Mouse (Mus musculus) heart, embryonic 15.5 days (tissue): Measurements from ENCODE around the gene Focad. TPM values are rescaled to one million over a fixed set of nuclear protein-coding genes. Genes with fewer than 3 reads are reported as not detected.

Source experiments
- ATAC-seq: fragments of 200-750 bp; cut with Nextera tagmentation; replicated peaks from 2 replicates; pipeline ENCODE4 v1.8.0; 2017; ENCODE audit warnings: low read depth, moderate TSS enrichment; ENCODE audit not compliant: insufficient number of reproducible peaks, insufficient read depth, low FRiP score
- H3K27ac ChIP-seq: fragments of 300-500 bp; sonication (generic); 2 replicates; pipeline ENCODE4 v1.5.1; 2015; ENCODE audit warnings: mild to moderate bottlenecking, inconsistent platforms
- H3K27me3 ChIP-seq: fragments of 300-500 bp; sonication (generic); 2 replicates; pipeline ENCODE4 v1.6.1; 2015; ENCODE audit warnings: inconsistent platforms
- H3K36me3 ChIP-seq: fragments of 300-500 bp; sonication (generic); 2 replicates; pipeline ENCODE4 v1.6.1; 2015; ENCODE audit warnings: mild to moderate bottlenecking, inconsistent platforms
- H3K4me1 ChIP-seq: fragments of 300-500 bp; sonication (generic); replicated peaks from 2 replicates; pipeline ENCODE4 v1.6.1; 2015; ENCODE audit warnings: inconsistent platforms
- H3K4me2 ChIP-seq: fragments of 300-500 bp; sonication (generic); 2 replicates; pipeline ENCODE4 v1.6.1; 2015; ENCODE audit warnings: inconsistent platforms, mild to moderate bottlenecking, moderate library complexity
- H3K4me3 ChIP-seq: fragments of 300-500 bp; sonication (generic); 2 replicates; pipeline ENCODE4 v1.5.1; 2015; ENCODE audit warnings: mild to moderate bottlenecking, inconsistent platforms
- H3K9ac ChIP-seq: fragments of 300-500 bp; sonication (generic); 2 replicates; pipeline ENCODE4 v1.6.1; 2015; ENCODE audit warnings: mild to moderate bottlenecking, inconsistent platforms
- H3K9me3 ChIP-seq: fragments of 300-500 bp; sonication (generic); replicated peaks from 2 replicates; pipeline ENCODE4 v1.6.1; 2016; ENCODE audit warnings: inconsistent platforms
- WGBS: fragments of 180-500 bp; shearing (Covaris S2); methylation state at CpG from one replicate; pipeline ENCODE4 v1.1.7; 2015; ENCODE audit warnings: mixed read lengths; 5-methylcytosine and 5-hydroxymethylcytosine counted together
- polyA plus RNA-seq: library from polyadenylated mRNA; unstranded; fragments of >200 nt; fragmentation: Nextera tagmentation; extraction: Ambion mirVana; gene quantifications from 2 replicates; pipeline ENCODE4 v1.2.1, GENCODE M21; 2015

Gene Focad
- polyA plus RNA-seq = 6.9 and 9.8 TPM in 2 replicates

DNA sequence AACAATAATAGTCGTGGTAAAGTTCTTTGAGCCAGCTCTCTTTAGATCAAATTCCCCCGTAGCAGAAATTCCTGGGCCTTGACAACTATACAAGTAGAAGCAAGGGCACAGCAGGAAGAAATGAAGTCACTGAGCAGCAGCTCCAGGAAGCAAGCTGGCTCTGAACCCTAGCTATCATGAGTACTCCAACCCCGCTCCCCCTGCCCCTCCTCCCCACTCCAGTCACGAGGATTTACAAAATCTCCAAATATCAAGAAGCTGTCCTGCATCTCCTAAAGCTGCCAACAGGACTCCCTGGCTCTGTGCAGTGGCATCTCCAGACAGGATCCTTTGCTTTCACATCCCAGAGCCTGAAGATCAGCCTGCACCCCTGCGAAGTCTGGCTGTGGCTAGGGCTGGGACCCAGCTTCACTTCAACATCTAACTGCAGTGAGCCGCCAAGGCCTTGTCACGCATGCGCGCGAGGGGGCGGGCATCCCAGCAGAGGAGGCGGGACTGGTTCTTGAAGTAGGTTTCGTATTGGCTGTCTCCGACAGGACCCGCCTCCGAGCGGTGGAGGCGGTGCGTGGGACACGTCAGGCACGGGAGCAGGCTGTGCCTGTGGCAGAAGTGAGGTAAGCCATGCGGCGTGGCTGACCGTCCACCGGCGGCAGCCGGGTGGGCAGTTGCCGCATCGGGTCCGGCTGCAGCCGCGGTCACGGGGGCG lies at the start of gene Focad:
Focad (plus strand) TSS at position 568 of the 706 bp plus-strand sequence.
- H3K4me1 ChIP-seq = peaks cover 9% of the 10 kb centered on the region; the same call in 1 of the 2 replicates
- H3K4me3 ChIP-seq = peak within 1 kb of the TSS; percentile 75
- under 1% methylated on average over 34 of the region's 34 CpGs for WGBS
- no peaks in the 10 kb centered on the region for H3K36me3 ChIP-seq
- peak within 1 kb of the TSS; percentile 84 for H3K27ac ChIP-seq
- peak; percentile 100 for ATAC-seq
- H3K9ac ChIP-seq = peak within 1 kb of the TSS; percentile 65
- H3K4me2 ChIP-seq = peak within 1 kb of the TSS; percentile 85
- no peaks in the 10 kb centered on the region for H3K27me3 ChIP-seq
- H3K9me3 ChIP-seq = no peaks in the 10 kb centered on the region

DNA sequence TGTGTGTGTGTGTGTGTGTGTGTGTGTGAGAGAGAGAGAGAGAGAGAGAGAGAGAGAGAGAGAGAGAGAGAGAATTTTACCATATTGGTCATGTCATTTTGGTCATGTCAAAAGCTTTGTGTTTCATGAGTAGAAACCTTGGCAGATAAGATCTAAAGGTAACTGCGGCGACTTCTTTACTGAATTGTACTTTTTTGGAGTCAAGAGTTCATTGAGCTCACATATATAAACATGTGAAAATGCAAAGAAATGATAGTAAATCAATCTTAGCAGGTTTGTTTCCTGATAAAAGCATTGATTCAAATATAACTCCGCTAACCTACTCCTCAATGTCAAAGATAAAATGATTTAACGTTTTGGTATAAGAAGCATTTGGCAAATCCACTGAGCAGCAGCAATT lies 49.3 kb upstream of the Focad start:
- H3K4me3 ChIP-seq = no peak overlapping the region
- H3K9ac ChIP-seq = no peak overlapping the region
- H3K36me3 ChIP-seq = no peaks in the 10 kb centered on the region
- ATAC-seq = no peak
- no peaks in the 10 kb centered on the region for H3K9me3 ChIP-seq
- H3K27me3 ChIP-seq = no peaks in the 10 kb centered on the region
- no peaks in the 10 kb centered on the region for H3K4me1 ChIP-seq
- 79% methylated on average over 4 of the region's 4 CpGs for WGBS
- H3K27ac ChIP-seq = no peak overlapping the region
- no peak overlapping the region for H3K4me2 ChIP-seq

DNA sequence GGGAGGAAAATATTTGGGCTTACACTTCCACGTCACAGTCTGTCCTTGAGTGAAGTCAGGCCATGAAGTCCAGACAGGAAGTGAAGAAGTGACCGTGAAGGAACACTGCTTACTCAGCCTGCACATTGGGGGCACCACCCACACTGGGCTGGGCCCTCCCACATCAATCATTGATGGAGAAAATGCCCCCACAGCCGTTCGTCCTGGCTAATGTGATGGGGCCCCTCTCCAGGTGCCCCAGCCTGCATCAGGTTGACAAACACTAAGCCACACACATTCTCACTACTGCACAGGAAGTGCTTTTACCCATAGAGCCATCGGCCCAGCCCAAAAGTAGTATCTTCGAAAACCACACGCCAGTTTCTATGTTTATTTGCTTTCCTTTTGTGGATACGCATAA lies 48.1 kb upstream of the Focad start:
- H3K9ac ChIP-seq = no peak overlapping the region
- no peak overlapping the region for H3K4me3 ChIP-seq
- no peaks in the 10 kb centered on the region for H3K4me1 ChIP-seq
- H3K27ac ChIP-seq = no peak overlapping the region
- no peak for ATAC-seq
- H3K36me3 ChIP-seq = no peaks in the 10 kb centered on the region
- WGBS = 66% methylated on average over 8 of the region's 8 CpGs
- H3K27me3 ChIP-seq = no peaks in the 10 kb centered on the region
- no peaks in the 10 kb centered on the region for H3K9me3 ChIP-seq
- H3K4me2 ChIP-seq = no peak overlapping the region

DNA sequence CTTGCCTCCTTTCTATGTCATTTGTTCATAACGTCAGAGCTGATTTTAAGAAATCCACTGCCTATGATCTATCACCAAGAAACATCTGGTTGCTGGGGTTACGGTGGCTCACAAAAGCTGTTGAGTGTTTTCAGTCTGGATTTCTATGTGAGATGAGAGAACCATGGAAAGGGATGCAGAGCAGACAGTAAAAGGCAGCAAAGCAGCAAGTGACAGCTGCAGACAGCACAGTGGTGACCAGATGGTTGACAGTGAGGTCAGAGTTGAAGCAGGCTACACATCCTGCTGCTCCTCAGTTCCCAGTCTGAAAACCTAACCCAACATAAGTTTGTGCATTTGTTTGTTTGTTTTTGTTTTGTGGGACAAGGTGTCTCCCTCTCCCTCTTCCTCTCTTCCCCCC lies 19.0 kb upstream of the Focad start:
- Histone ChIP-seq H3K4me1 (no peaks in the 10 kb centered on the region), H3K36me3 (no peaks in the 10 kb centered on the region), H3K9ac (no peak overlapping the region), H3K4me3 (no peak overlapping the region), H3K27ac (no peak overlapping the region), H3K27me3 (no peaks in the 10 kb centered on the region), H3K9me3 (no peaks in the 10 kb centered on the region), H3K4me2 (no peak overlapping the region)
- ATAC-seq = no peak
- WGBS = 66% methylated on average over 2 of the region's 2 CpGs

DNA sequence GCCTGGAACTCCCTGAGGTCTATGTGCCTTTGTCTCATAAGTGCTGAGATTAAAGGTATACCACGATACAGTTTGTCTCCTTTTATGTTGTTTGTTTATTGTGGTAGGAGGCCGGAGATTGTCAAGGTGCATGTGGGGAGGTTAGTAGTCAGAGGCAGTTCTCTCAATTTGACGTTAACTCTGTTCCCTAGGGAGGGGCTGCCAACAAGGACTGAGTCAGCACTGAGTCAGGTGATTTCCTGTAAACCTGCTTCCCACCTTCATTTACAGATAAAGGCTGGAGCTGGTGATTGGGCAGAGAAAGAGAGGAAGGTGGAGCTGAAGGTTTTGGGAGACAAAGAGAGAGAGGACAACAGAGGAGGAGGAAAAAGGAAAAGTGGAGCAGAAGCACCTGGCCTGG lies 15.4 kb upstream of the Focad start:
- no peak overlapping the region for H3K9ac ChIP-seq
- H3K27me3 ChIP-seq = no peaks in the 10 kb centered on the region
- H3K36me3 ChIP-seq = no peaks in the 10 kb centered on the region
- H3K27ac ChIP-seq = no peak overlapping the region
- no peaks in the 10 kb centered on the region for H3K4me1 ChIP-seq
- H3K4me2 ChIP-seq = no peak overlapping the region
- H3K4me3 ChIP-seq = no peak overlapping the region
- no peak for ATAC-seq
- H3K9me3 ChIP-seq = no peaks in the 10 kb centered on the region
- WGBS = 66% methylated on average over 3 of the region's 3 CpGs

DNA sequence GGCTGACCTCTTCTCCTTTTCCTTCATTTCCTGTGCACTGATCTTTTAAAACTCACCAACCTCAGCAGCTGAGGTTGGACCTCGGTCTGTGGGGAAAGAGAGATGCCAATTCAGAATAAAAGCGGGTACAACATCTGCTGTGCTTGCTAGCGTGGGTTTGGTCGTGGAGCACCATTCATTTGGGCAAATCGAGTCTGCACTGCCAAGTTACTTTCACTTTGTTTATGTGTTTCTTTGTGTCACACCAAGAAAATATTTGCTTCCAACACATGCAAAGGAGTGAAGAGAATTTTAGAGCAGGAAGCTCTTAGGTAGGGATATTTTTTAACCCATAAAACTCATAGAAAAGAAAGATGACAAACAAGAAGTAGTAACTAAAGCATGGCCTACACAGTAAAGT lies 13.0 kb upstream of the Focad start:
- Histone ChIP-seq H3K36me3 (no peaks in the 10 kb centered on the region), H3K9ac (no peak overlapping the region), H3K4me2 (no peak overlapping the region), H3K27me3 (no peaks in the 10 kb centered on the region), H3K4me1 (no peaks in the 10 kb centered on the region), H3K4me3 (no peak overlapping the region), H3K9me3 (no peaks in the 10 kb centered on the region), H3K27ac (no peak overlapping the region)
- ATAC-seq = no peak
- WGBS = 78% methylated on average over 5 of the region's 5 CpGs

DNA sequence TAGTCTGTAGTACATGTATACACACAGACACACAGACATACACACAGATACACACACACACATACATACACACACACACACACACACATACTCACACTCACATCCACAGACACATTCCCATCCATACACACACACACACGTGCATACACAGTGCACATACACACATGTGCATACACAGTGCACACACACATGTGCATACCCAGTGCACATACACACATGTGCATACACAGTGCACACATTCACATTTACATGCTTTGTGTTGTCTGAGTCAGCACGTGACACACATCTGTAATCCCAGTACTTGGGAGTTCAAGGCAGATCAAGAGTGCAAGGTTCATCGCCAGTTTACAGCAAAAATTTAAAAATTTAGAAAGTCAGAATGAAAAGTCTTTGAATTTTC lies 12.5 kb upstream of the Focad start:
- H3K9me3 ChIP-seq = no peaks in the 10 kb centered on the region
- no peak overlapping the region for H3K9ac ChIP-seq
- H3K36me3 ChIP-seq = no peaks in the 10 kb centered on the region
- no peak for ATAC-seq
- 89% methylated on average over 3 of the region's 3 CpGs for WGBS
- H3K4me1 ChIP-seq = no peaks in the 10 kb centered on the region
- no peaks in the 10 kb centered on the region for H3K27me3 ChIP-seq
- H3K4me3 ChIP-seq = no peak overlapping the region
- no peak overlapping the region for H3K4me2 ChIP-seq
- H3K27ac ChIP-seq = no peak overlapping the region

DNA sequence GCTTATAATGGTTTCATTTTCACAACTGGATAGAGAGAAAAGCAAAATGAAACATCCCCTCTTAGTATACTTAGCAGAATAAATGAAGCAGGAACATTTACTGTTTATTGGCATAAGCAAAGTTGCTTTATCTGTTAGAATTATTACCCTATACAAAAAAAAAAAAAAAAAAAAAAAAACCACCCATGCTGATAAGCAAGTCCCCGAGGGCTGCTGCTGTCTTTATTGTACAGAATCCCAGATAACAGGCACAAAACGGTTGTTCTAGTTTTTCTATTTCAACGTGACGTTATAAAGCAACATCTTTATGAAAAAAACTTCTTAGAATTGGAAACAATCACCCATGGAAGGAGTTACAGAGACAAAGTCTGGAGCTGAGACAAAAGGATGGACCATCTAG lies 12.0 kb upstream of the Focad start:
- 64% methylated on average over 4 of the region's 4 CpGs for WGBS
- ATAC-seq = no peak
- Histone ChIP-seq H3K4me1 (no peaks in the 10 kb centered on the region), H3K27me3 (no peaks in the 10 kb centered on the region), H3K9me3 (no peaks in the 10 kb centered on the region), H3K4me2 (no peak overlapping the region), H3K4me3 (no peak overlapping the region), H3K27ac (no peak overlapping the region), H3K9ac (no peak overlapping the region), H3K36me3 (no peaks in the 10 kb centered on the region)

DNA sequence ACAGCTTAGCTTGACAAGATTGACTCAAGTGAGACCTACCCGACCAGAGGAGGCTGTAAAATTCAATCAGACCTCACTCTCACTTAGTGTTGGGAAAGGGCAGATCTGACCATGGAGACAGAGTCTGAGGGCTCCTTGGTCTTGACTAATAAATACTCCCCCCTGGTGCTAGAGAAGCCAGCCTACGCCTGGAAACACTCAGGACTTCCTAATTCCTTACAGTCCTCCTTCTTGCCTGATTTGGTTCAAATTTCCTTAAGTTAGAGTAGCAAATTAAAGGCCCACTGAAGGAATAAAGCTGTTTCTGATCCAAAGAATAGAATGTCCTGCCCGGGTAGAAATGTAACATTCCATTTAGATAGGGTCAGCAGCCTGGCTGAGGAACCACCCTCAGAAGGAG lies 10.6 kb upstream of the Focad start:
- no peak for ATAC-seq
- H3K4me3 ChIP-seq = no peak overlapping the region
- H3K4me2 ChIP-seq = no peak overlapping the region
- H3K9me3 ChIP-seq = no peaks in the 10 kb centered on the region
- WGBS = 49% methylated on average over 3 of the region's 3 CpGs
- H3K4me1 ChIP-seq = no peaks in the 10 kb centered on the region
- H3K9ac ChIP-seq = no peak overlapping the region
- H3K27me3 ChIP-seq = no peaks in the 10 kb centered on the region
- H3K27ac ChIP-seq = no peak overlapping the region
- no peaks in the 10 kb centered on the region for H3K36me3 ChIP-seq

DNA sequence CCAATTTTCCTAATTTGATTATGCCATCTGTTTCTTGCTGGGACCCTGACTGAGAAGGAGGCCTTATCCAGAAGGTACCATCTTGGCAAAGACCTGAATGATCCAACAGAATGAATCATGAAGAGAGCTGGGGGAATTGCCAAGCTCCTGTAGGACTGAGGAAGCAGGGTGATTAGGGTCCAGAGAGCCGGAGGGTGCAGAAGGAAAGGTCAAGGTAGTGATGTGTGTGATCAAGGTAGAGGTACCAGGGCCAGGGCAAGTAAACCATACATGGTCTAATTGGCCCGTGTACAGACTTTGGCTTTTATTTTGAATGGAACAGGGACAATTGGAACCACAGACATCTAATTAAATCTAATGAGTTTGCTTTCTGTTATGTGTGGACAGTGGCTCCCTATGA lies 4.1 kb upstream of the Focad start:
- Histone ChIP-seq H3K9me3 (no peaks in the 10 kb centered on the region), H3K27ac (no peak overlapping the region), H3K4me2 (no peak overlapping the region), H3K27me3 (no peaks in the 10 kb centered on the region), H3K4me1 (peaks cover 9% of the 10 kb centered on the region; the same call in 1 of the 2 replicates), H3K36me3 (no peaks in the 10 kb centered on the region), H3K4me3 (no peak overlapping the region), H3K9ac (no peak overlapping the region)
- 76% methylated on average over 2 of the region's 2 CpGs for WGBS
- ATAC-seq = no peak

DNA sequence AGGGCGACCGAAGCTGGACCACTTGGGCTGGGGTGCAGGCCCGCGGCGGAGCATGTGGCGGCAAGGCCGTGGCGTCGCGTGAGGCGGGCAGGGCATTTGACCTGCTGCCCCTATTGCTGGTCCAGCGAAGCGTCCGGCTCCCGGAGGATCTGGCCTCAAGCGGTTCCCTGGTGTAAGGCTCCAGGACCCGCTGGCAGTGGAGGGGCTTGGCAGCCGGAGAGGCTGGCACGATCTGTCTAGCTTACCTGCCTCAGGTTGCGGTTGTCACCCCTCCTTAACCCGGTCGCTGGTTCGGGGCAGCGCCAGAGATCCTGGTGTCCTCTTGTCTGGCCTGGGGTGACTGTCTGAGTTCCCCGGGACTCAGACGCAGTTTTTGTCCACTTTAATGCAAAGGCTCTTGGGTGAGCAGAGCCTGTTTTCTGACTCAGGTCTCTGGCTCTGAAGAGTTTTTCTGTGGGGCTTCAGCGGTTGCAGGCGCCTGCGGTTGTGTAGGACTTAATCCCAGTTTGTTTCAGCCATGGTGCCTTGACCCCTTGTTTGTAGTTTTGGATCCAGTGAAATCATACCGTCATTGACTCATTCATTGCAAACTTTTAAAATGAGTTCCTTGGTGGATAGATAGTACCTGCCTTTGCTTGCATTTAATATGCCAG lies 465 bp downstream of the Focad start:
- H3K27me3 ChIP-seq = no peaks in the 10 kb centered on the region
- peak overlapping the region; percentile 75 for H3K4me3 ChIP-seq
- peak; percentile 54 for ATAC-seq
- peak overlapping the region; percentile 65 for H3K9ac ChIP-seq
- H3K9me3 ChIP-seq = no peaks in the 10 kb centered on the region
- peak overlapping the region; percentile 85 for H3K4me2 ChIP-seq
- WGBS = under 1% methylated on average over 30 of the region's 30 CpGs
- H3K4me1 ChIP-seq = peaks cover 9% of the 10 kb centered on the region; the same call in 1 of the 2 replicates
- no peaks in the 10 kb centered on the region for H3K36me3 ChIP-seq
- H3K27ac ChIP-seq = peak overlapping the region; percentile 54

DNA sequence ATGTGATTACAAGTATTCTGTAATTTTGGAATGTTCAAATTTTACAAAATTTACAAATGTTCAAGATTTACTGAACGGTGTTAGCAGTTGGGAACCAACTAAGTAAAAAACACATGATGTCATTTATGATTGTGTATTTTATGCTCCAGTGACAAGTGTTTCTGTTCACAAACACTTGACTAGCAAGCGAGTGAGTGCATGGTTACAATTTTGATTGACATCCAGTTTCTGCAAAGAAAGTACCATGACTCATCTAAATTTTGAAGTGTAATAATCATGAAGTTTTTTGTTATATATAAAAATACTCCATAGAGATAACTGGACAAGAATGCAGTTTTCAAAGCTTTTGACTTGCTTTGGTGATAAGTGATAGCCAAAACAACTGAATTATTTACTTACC lies 1.3 kb downstream of the Focad start:
- peaks cover 9% of the 10 kb centered on the region; the same call in 1 of the 2 replicates for H3K4me1 ChIP-seq
- WGBS = 82% methylated on average over 2 of the region's 2 CpGs
- no peak overlapping the region for H3K4me3 ChIP-seq
- ATAC-seq = no peak
- no peak overlapping the region for H3K27ac ChIP-seq
- H3K36me3 ChIP-seq = no peaks in the 10 kb centered on the region
- no peaks in the 10 kb centered on the region for H3K9me3 ChIP-seq
- H3K4me2 ChIP-seq = no peak overlapping the region
- no peak overlapping the region for H3K9ac ChIP-seq
- no peaks in the 10 kb centered on the region for H3K27me3 ChIP-seq
